In the genomic region with DNA sequence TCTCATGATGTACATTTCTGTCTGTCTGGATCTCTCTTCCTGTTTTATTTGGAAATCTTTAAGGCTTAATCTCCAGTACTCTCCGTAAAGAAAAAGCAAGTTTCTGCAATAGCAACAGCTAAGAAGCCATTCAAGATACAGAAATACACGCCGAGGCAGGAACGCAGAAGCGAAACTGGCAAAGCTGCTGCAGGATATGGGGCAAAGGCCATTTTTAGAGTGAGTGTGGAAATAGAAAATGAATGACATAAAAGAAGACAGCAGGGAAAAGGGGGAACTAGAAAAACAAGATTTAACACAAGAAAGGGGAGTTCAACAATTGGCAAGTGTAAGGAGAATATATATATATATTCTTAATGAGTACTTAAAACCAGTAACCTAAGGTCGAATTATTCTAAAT, we compare ENCODE assay signal across 13 mouse cellular contexts. TPM values are rescaled to one million over a fixed set of nuclear protein-coding genes. Genes with fewer than 3 reads are reported as not detected.
DNase-seq lines count a peak whose midpoint lies in the region; ATAC-seq lines count a peak whose summit lies in the region.
"Had no signal": no experiment of that assay in that cellular context is flagged by ENCODE, and none has a peak within 500 bp of the region (broad histone marks: within the 10 kb centered on the region; RNA-seq: fewer than 3 reads in every experiment).

No protein-coding gene starts in this region.

- intact Hi-C loops in gastrocnemius, postnatal 14 days (cut with DNase I; ENCODE audit: low total_unique reads): no loop called here

- no peak for DNase-seq in frontal cortex, adult 2 months (ENCODE audit: extremely low spot score in 1 of 2, low spot score in 1 of 2)
- peak; percentile 47 for DNase-seq in layer of hippocampus, adult 9-11 months
- no peak for DNase-seq in layer of hippocampus, postnatal 10 days (ENCODE audit: low spot score in 2 of 2)
- DNase-seq in right cerebral cortex, postnatal 25 days: no peak
- DNase-seq in gastrocnemius, postnatal 14 days: no peak
- DNase-seq: adrenal gland, postnatal 25 days; cerebellum, adult 11 months; cerebellum, postnatal 36 days; kidney, postnatal 36 days; retina, postnatal 1 day had no signal

- ATAC-seq in frontal cortex, adult (ENCODE audit: low TSS enrichment): peak; percentile 48; the same call in 1 of the 2 replicates
- peak; percentile 95 for ATAC-seq in granulocyte monocyte progenitor cell, adult 5-6 weeks (replicated peaks; ENCODE audit: poor library complexity, severe bottlenecking)
- ATAC-seq in monocyte, adult 5-6 weeks (replicated peaks; ENCODE audit: insufficient number of reproducible peaks, low FRiP score, low TSS enrichment, poor library complexity, severe bottlenecking): peak; percentile 92

RNA-seq across cellular contexts. Expression of a gene that starts 16.5 kb away (rescaled TPM):
- 1.3 and 1.9 TPM in 2 replicates for polyA plus RNA-seq in frontal cortex, adult 2 months (2012; rRNA removed)
- total RNA-seq in layer of hippocampus, postnatal 10 days (2021): 1 to 10 TPM; 3.7 to 5.4 TPM
- total RNA-seq in granulocyte monocyte progenitor cell, adult 5-6 weeks (2014; fragmentation: Nextera tagmentation): 74.6 and 87.3 TPM in 2 replicates
- total RNA-seq in granulocyte monocyte progenitor cell, adult 5-6 weeks (2017): 145 and 153 TPM in 2 replicates
- 10.4 to 13.1 TPM (median 13.0 TPM) in 3 replicates for total RNA-seq in monocyte, adult 5-6 weeks (2017)
- total RNA-seq in gastrocnemius, postnatal 14 days (2021): 1 to 10 TPM; 1.8 to 3.1 TPM

RNA-seq across cellular contexts. Expression of a gene that starts 17.2 kb away (rescaled TPM):
- 286 and 297 TPM in 2 replicates for polyA plus RNA-seq in frontal cortex, adult 2 months (2012; rRNA removed)
- 100 to 1,000 TPM; 173 to 184 TPM for total RNA-seq in layer of hippocampus, postnatal 10 days (2021)
- 24.8 and 38.0 TPM in 2 replicates for total RNA-seq in granulocyte monocyte progenitor cell, adult 5-6 weeks (2014; fragmentation: Nextera tagmentation)
- 40.4 and 78.7 TPM in 2 replicates for total RNA-seq in granulocyte monocyte progenitor cell, adult 5-6 weeks (2017)
- total RNA-seq in monocyte, adult 5-6 weeks (2017): 237 to 505 TPM (median 368 TPM) in 3 replicates
- total RNA-seq in gastrocnemius, postnatal 14 days (2021): 10 to 100 TPM; 23.2 to 26.7 TPM
